Mouse (Mus musculus): ENCODE data around the gene Ptpn22.

DNA sequence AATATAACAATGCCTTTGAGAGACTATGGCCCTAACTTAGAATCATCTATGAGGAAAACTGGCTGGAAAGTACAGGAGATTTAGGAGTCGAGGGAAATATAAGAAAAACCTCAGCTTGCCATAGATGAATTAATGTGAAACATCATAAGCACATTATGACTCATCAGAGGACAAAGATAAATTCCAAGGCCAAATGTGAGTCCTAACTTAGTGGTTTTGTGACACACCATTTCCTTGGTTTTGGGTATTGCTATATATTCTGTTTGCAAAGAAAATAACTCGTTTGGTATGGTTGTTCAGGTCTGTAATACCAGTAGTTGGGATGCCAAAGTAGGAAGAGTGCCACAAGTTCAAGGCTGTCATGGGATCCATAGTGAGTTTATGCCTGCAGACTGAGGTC is 49.2 kb downstream of the Ptpn22 start:
- TF ChIP-seq EP300 (IDR thresholded peaks at IDR 0.05) (no peak), CTCF (IDR thresholded peaks at IDR 0.05) (no peak)

Data from lung, postnatal 0 days (tissue).